Mouse (Mus musculus) kidney, adult 2 months (tissue): ENCODE measurements at regions not wholly inside any gene's neighbourhood (a gene's known extent, or its start where the extent isn't known, plus 50 kb on each side); places are given as distances from the start of the nearest gene placed in this dataset.

ENCODE experiments used
- CTCF ChIP-seq: fragments of 200-500 bp; conservative IDR thresholded peaks from 2 replicates; pipeline ENCODE4 v1.5.1; 2011; ENCODE audit warnings: low read depth, mild to moderate bottlenecking, control low read depth, low read length, moderate library complexity, mixed read lengths; ENCODE audit not compliant: insufficient read depth, insufficient read length
- POLR2A ChIP-seq: fragments of 200-500 bp; IDR thresholded peaks from one replicate; pipeline ENCODE4 v1.6.1; 2011; ENCODE audit warnings: low read depth, low read length, control low read depth

DNA sequence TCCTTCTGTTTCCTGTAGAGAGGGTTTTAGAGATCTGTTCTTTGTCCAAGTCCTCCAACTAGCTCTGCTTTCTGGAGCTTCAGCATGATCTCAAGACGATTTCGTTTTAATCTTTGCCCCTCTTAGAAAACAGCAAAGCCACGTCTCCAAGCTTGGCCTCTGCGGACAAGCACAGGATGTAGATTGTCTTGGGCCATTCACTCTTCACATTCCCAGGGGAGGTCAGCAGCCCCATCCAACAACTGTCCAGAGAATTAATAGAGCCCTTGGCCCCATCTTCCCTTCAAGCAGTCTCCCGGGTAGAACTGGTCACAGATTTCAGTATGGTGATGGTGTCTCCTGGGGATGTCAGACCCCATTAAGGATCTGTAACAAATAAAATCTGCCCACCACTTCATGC lies 162.7 kb upstream of the Zfp637 start:
- TF ChIP-seq CTCF (no peak), POLR2A (no peak)
